Mouse (Mus musculus) cerebellum, postnatal 25 days (tissue): ENCODE results near the gene Rbms3.

Experiments used
- DNase-seq, 2 experiments: peaks; one replicate each; pipeline ENCODE4 v3.0.0; 2021; ENCODE audit warnings: mixed read lengths in 2 of 2

The Rbms3 gene

DNA sequence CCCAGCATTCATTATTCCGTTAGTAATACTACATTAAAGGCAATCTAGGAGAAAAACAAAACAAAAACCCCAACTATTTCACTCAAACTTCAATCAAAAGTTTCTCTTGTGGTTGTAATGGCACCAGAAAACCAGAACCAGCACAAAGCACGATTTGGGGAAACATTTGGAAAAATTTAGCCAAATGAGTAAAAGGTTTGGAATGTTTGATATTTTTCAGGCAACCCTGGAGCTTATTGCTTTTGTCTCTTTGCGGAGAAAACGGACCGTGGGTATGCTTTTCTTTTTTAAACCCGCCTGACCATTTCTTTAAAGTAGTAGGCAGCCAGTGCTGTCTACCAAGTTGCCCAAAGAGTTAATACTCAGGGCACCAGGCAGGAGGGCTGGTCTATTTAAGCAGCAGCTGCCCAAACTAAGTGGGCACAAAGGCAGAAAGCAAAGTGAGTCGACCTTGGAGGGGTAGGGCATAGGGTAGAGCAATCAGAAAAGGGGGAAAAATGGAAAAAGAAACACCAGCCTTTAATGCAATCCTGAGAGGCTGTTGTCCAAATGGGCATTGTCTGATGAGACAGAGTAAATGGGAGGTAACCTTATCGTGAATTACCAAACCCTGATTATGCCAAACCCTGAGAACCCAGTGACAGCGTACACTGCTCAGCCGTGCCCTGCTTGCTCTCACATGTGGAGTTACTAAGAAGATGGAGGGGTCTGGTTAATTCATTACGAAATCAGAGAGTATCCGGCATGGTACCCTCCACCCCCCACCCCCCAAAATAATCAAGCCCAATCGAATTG is 379.5 kb downstream of the Rbms3 start:
- no peak for DNase-seq

DNA sequence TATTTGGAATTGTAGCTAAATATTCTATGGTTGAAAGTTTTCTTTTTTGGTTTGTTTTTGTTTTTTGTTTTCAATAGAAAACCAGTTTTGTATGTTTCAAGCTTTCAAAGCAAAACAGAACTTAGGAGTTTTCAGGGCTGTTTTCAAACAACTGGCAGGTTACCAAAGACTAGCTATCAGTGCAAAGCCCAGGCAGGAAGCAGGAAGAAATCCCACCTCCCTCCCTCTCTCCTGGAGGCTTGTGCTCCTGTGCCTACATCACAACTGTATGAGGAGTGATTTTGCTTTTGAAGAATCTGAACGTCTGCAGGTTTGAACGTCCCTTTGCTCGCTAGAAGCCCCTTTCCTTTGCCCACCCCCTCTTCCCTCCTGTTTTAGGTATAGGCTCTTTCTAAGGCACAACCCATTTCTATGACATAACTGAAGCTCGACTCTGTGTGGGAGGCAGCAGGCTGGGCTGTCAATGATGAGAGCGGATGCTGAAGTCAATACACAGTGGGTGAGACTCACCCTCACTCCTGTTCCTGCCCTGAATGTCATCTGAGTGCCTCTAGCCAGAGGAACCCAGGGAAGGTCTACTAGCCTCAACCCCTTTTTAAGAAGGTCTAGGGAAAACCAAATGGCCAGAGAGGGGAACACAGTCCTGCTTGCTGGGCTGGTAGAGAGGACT is 382.3 kb downstream of the Rbms3 start:
- no peak for DNase-seq

DNA sequence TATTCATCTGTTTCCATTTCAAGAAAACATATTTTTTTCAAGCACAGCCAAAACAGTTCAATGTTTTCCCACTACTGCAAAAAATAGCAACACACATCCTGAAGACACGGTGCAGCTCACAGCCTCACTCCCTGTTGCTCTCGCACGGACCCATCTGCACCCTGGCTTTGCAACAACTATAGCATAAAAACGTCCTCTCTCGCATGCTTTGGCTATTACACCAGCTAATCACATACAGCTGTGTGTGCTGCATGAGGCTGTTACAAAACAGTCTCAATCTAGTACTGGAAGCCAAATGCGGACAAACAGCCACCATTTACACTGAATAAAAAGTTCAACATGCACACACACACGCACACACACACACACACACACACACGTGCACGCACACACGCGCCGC is 383.5 kb downstream of the Rbms3 start:
- no peak for DNase-seq

DNA sequence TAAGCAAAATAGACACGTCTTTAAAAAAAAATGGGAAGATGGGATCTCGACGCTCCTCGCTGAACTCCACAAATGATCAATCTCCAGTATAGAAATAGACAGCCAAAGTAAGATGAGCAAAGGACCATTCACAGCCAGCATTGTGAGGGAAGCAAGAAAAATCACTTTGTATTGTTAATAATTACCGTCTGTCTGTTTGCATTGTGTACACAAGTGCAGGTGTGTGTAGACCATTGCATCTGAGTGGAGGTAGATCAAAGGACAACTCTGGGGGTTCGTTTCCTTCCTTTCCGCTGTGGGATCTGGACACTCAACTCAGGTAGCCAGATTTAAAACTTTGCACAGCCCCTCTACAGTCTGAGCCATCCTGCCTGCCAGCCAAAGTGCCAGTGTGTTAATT is 386.3 kb downstream of the Rbms3 start:
- DNase-seq: no peak

DNA sequence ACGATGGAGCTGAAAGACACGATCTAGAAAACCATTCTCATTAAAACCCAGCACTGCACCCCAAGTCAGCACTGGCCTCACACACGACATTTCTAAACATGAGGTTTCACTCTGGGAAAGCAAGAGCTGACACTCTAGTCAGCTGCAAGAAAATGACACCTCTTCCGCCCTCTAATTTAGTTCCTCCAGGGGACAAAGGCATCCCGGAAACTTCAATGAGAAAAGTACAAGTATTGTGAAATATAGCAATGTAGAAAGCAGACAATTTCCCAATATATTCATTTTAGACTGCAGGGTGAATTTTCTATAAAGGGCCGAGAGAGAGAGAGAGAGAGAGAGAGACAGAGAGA is 395.0 kb downstream of the Rbms3 start:
- no peak for DNase-seq

DNA sequence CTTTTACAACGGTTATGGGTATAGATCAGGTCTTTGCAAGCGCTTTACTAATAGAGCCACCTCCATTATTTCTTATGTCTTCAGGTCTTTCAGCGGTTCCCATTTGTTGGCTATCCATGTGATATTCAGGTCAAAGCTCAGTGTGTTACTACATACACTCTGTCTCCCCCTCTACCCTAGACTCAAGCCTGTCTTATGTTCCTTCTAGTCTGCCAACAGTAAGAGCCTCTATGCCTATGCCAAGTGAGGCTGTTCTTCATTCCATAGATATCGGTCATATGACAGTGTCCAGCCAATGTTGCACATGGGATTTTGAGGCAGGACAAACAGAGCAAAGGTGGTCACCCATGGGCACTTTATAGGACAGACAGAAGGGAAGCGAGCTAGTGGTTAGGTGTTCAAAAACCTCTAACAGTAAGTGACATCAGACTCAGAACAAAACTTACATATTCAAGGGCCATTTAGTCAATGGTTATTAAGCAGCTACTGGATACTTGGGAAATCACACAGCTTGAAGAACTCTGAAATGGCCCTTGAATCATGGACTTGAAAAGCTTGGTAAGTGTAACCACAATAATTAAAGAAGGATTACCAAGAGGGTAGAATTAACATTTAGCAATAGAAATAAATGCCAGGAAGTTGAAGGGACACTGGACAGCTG is 395.5 kb downstream of the Rbms3 start:
- DNase-seq: no peak

DNA sequence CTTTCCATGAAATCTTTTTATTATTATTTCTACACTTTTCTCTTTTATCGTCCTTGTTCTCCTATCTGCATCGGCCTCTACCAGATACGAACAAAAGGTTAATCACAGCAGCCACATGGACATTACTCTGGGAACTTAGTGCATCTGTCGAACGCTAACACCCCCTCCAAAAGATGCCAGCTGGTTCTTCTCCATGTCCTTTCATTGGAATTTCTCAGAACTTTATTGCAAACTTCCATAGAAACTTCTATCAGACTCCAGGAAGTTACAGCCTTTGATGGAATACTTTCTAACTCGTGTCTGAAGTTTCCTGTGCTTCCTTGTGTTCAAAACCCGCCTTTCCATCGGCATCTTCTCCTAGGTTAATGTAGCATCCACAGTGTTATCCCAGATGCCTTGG is 407.0 kb downstream of the Rbms3 start:
- DNase-seq: no peak

DNA sequence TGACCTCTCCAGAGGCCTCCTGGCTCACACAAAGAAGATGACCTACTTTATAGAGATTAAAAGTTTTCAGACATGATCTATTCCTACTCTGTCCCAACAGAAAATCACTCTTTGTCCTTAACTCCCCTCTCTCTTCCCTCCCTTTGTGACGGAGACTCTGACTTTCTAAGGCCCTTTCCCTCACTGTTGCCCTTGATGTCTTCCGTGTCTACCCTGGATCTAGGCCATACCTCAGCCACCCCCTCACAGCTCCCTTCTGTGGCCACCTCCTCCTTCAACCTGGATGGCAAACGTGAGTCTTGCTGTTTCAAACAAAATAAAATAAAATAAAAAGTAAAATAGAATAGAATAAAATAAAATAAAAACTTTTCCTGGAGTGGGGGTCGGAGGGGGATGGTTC is 408.2 kb downstream of the Rbms3 start:
- DNase-seq: no peak

DNA sequence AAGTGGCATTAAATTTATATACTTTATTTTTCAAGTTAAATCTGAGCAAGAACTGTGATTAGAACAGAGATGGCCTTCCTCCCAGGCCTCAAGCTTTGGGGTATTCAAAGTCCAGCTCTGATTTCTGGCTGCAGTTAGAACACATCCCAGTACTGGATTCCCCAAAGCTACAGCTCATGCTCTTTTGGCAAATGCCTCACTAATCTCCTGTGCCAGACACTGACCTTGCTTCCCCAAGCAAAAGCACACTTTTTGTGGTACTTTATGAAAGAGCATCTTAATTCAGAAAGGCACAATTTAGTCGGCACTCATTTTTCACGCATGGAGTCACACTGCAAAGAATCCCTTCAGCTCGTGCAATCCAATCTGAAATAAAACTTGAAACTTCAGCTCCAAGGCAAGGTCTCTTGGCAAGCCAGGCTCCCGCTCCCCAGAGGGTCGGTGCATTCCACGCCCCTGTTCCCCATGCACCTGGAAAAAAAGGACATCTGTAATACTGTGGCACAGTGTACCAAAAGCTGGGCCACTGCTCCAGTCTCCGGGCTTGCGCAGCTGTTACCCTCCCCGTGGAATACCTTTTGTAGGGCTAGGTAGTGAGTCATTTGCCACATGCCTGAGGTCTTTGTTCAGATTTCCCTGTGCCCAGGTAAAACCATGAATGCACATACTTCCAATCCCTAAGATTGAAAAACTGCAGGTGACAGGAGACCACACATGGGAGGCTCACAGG is 413.5 kb downstream of the Rbms3 start:
- DNase-seq: no peak

DNA sequence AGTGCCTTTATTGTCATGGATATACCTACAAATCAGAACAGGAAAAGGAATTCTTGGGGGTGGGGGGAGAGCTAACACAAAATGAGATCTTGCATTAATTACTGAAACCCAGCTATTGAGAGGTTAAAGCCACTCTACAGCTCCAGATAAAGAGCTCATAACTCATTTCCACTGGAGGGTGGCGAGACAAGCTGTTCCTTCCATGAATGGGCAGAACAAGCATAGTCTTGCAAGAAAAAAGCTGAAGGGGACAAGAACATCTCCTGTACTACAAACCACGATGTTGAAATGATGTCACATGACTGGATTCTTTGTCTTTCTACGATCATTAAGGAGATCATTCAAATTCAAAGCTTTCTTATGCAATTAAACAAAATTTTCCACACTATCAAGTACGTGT is 417.7 kb downstream of the Rbms3 start:
- no peak for DNase-seq

DNA sequence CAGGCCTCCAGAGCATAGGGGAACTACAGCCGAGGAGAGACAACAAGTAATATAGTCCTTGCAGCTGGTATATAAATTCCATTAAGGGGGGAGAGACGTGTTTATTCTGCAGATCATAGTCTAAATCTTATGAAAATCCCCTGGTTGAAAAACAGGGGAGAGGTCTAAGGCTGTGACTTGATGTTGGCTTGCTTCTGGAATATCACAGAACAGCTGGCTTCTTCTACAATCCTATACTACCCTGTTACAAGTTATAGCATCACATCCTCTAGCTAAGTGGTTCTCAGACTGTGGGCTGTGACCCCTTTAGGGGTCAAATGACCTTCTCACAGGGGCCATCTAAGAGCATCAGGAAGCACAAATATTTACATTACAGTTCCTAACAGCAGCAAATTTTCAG is 419.4 kb downstream of the Rbms3 start:
- DNase-seq: no peak

DNA sequence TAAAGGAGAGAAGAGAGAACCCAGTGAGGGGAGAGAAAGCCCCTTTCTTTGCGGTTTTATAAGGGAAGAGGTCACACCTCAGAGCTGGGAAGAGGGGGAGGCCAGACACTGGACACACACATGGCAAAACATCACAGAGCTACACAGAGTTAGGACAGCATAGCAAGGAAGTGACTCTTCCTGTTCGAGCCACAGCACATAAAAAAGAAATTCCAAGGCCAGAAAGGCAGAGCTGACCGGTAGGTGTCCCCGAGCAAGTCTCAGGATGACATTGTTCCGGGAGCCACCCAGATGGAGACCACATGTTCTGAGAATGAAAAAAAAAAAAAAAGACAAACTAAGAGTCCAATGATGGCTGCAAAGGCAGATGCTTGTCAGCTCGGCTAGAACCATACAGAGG is 424.3 kb downstream of the Rbms3 start:
- DNase-seq: no peak

DNA sequence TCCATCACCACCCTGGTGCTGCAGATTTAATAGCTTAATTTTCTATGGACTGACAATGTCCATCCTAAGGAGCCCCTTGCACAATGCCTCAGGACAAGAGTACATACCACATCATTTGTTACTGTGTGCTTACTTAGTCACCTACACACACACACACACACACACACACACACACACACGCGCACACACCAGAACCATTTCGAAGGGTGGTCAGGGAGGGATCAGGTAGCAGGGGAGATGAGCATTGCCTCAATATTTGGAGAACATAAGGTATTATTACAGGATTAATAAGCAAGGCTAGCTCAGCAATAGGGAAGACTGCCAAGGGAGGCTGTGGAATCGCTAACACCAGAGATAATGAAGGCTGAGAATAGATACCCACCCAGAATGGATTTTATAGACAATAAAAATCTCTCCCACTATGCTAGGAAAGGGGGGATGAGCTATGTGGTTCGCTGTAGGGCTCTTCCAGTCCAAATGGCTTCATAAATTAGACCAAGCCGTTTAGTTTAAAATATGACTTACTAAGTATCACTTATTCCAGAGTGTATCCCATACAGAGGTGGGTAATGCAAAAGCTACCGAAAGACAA is 429.6 kb downstream of the Rbms3 start:
- no peak for DNase-seq

DNA sequence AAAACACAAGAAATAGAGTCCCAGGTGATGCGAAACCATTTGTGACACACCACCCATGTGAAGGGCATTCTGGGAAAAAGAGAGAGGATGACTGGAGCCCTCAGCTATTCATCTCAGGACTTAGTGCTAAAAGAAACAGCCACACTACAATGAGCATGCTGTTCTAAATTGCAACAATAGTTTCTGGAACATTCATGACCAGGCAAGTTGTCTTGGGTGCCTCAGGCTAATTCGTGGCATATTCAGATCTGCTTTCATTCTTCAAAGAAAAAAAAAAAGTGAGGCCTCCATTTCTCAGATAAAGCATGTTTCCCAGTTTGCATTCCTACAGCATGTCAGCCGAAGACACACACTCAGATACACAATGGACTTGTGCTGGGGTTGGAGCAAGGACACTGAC is 432.2 kb downstream of the Rbms3 start:
- no peak for DNase-seq

DNA sequence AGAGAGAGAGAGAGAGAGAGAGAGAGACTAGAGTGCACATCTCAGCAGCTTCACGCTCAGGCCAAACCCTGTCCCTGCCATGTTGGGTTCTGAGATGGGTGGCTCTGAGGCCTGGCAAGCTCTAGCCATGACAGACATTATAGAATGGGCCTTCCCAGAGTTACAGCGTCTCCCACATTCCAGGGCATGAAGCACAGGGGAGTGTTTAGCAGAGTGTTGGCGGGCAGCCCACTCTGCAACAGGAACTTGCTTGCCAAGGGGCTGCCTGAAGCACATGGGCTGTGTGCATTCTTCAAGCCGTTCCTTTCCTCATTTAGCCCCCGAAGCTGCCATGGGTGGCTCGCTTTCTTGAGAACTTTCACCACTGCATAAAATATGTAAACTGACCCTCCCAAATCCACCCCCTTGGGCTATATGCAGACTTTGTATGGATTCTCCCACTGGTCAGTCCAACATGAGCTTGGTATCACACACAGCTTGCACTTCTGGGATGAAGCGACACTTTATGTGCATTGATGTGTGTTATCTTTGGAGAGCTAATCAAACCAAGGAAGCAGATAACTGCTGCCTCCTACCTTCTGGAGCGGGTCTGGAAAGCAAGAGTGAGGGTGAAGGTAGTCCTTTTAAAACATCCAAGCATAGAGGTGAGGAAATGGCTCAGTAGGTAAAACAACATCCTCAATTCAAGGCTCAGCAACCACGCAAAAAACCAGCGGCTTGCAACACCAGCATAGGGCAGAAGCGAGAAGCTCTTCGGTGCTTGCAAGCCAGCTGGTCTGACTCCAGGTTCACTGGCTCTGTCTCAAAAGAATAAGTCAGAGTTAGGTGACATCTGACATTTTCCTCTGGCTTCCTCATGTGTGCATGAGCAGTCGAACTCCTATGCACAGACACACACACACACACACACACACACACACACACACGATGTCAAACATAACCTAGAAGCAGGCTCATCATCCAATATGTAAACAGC is 436.9 kb downstream of the Rbms3 start:
- DNase-seq: peak in 1 of 2 experiments; percentile 19

DNA sequence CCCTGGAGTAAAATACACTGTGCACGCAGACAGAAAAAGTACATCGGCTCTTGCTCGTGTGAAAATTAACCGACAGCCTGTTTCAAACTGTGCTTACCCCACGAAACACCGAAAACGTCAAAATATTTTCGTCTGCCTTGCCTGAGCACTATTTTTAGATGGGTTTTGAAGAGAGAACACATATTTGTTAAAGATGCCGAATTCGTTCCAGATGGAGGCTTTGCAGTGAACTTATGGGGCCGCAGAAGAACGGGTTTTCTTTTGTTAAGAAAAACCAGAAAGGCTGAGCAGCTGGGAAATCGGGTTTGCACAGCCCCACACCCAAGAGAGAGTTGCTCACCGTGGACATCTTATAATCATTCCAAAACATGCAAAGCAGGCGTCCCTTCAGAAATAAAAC is 437.6 kb downstream of the Rbms3 start:
- DNase-seq: no peak

DNA sequence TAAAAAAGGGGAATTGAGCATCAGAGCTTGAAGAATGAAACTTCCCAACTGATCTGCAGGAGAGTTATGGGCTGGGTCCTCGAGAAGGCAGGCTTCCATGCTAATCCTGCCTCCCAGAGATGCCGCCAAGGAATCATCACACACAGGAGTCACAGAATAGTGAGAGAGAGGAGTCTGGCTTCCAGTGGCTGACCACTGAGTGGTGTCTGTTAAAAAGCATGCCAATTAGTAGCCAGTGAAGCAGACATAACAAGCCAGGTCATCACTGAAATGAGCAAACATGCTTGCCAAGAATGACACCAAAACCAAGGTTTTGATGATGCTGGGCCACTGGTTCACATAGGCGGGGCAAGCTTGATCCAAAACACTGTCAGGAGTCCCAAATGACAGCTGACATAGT is 441.3 kb downstream of the Rbms3 start:
- peak in 1 of 2 experiments; percentile 15 for DNase-seq

DNA sequence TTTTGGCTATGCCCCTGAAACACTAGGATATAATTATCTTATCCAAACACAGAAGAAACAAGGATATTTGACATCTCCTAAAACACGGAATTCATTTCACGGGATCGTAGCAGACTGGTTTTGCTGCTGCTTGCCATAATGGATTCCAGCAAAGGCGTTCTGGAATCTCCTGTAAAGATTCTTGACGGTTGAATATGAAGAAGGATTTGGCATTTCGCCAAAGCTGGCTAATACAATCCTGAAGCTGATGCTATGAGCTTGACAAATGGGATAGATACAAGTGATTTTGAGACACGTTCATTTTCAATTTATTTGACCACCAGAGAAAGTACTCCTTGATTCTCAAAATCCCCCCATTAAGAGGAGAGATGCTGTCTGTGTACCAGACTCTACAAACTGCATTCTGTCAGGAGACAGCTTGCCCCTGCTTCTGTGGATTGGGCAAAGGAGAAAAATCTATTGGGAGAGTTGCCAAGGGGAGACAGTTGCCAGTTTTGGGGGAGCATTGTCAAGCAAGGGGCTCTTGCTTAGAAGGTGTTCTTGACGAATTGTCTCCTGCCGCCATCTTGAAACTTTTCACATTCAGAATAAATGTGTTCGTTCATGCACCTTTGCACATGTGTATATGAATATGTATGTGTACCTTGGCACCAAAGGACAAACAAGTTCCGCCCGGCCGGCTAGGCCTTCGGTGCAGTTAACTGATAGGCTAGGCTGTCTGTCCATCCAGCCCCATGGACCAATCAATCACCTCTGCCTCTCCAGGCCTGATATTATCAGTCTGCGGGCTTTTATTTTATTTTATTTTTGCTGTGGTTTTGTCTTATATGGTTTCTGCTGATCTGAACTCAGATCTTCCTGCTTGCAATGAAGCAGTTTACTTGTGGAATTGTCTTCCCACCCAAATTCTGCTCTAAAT is 442.3 kb downstream of the Rbms3 start:
- DNase-seq: no peak

DNA sequence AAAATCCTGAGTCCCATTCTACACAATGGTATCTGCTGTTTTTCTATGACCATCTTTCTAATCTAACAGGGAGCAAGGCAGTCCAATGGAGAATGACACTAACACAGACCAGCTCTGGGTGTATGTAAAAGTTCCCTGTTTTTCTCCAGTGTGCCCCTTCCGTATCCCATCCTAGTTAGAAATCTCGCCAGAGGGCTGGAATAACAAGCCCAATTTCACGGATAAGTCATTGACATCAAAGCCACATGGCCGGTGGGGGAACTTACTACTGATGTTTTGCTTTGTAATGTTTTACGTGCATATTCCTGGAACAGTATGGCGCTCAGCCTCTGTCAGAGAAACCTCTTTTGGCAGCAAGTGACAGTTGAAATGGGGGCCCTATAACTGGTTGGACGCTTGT is 449.1 kb downstream of the Rbms3 start:
- DNase-seq: no peak

DNA sequence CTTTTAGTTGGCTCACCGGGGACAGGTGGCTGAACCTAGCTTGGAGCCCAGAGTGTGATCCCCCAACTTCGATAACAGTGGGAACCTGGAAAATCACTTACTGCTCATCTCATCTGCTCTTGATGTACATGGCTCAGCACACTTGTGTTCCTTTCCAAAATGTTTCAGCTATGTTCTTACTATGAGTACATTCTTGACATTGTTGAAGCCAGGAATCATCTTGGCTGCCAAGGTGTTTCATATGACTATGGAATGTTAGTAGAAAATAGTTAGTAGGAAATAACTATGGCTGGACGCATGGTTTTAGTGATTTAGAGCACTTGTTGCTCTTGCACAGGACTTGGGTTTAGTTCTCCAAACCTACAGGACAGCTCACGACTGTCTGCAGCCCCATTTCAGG is 451.3 kb downstream of the Rbms3 start:
- DNase-seq: no peak

DNA sequence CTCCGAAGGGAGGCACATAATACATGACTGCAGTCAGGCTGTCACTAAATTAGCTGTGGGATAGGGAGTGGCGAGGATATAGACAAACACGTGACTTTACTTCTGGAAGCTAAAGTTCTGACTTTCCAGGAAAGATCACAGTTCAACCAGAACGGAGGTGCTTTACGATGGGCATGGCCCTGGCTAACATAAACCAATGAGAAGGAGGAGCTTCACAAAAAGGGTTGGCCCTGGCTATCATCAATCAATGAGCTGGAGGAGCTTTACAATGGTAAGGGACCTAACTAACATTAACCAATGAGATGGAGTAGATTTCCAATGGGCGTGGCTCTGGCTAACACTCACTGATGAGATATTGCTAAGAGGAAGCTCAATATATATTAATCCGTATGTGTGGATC is 457.2 kb downstream of the Rbms3 start:
- no peak for DNase-seq
